Mouse (Mus musculus): ENCODE measurements at regions not wholly inside any gene's neighbourhood (a gene's known extent, or its start where the extent isn't known, plus 50 kb on each side); places are given as distances from the start of the nearest gene placed in this dataset.

DNA sequence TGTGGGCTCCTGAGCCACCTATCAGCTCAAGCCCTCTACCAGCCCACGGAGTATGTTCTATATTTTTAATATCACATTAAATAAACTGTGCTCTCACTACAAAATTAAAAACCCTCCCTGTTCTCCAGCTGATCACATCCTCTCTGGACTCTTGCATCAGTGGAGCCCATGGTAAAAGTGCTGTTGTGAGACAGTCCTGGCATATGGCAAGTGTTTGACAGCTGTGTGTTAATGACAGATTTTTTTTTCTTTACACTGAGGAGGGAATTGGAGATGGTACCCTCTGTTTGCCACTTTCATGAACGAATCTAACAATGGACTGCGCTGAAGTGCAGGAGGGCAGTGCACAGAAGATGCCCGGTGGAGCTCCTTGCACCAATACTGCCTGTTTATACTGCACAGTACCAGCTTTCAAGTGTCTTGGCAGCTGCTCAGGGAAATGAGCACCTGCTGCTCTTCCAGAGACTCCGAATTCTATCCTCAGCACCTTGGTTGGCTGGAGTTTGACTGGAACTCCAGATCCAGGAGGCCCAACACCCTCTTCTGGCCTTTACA lies 373.1 kb upstream of the Noct start:
- TF ChIP-seq CTCF (IDR thresholded peaks at IDR 0.05; ENCODE audit: low read depth, low read length) (no peak), POLR2A (IDR thresholded peaks at IDR 0.05; ENCODE audit: insufficient read depth, low read length) (no peak), EP300 (IDR thresholded peaks at IDR 0.05; ENCODE audit: insufficient read depth, low read depth, low read length) (no peak)
